Mouse (Mus musculus): ENCODE data around the gene Tmem163.

- TF ChIP-seq CTCF (IDR thresholded peaks at IDR 0.05; ENCODE audit: low read depth) (peak; percentile 42), EP300 (IDR thresholded peaks at IDR 0.05; ENCODE audit: low read depth) (no peak)
Observed at GRCm38 (mm10) chr1:127702187-127702586, 22.8 kb upstream of the Tmem163 start.
